Mouse (Mus musculus) embryo, embryonic 10.5 days (tissue): ENCODE data around the gene Lamp1.

Experiments
- DNase-seq: peaks from one replicate; pipeline ENCODE4 v3.0.0-alpha.2; 2015; ENCODE audit warnings: low spot score

Gene Lamp1

DNA sequence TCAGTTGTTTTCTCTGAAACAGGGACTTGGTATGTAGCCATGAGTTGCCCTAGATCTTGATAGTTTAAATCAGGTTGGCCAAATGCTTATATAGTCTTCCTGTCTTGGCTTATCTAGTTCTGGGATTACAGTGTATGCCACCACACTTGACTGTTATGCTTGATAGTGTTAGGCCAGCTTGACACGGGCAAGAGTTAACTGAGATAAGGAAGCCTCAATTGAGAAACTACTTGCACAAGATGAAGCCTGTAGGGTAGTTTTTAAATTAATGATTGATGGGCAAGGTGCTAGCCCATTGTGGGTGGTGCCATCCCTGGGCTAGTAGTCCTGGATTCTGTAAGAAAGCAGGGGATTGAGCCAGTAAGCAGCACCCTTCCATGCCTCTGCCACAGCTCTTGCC, 4.6 kb downstream of the Lamp1 start:
- no peak for DNase-seq

DNA sequence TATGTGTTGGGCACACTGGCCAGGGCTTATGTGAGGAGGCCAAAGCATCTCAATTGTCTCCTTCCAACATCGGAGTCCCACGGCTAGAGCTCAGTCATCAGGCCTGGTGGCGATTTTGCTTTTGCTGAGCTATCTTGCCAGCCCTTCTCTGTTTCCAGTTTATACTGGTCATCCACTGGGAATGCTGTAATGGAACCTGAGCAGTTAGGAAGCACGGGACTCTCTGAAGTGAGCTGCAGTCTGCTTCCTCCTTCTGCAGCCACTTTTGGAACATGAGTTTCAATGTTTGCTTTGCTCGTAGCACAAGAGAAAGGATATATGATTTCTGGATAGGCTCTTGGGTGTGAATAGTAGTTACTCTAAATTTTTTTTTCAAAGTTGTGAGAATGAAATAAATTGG, 5.4 kb downstream of the Lamp1 start:
- no peak for DNase-seq

DNA sequence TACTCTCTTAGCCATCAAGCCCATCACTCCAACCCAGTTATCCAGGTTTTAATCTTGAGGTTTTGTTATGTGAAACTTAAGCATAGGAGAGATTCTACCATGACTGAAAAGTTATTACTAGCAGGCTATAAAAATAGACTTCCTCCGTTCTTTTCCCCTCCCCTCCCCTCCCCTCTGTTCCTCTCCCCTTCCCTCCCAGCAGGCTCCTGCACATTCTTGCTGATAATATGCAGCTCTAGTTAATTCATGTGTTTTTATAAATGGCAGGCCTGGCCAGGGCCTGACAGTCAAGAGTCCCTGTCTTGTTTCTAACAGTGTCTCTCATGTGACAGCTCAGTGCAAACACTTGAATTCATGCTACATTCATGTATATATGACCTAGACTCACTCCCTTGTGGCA, 11.5 kb downstream of the Lamp1 start:
- DNase-seq = no peak

DNA sequence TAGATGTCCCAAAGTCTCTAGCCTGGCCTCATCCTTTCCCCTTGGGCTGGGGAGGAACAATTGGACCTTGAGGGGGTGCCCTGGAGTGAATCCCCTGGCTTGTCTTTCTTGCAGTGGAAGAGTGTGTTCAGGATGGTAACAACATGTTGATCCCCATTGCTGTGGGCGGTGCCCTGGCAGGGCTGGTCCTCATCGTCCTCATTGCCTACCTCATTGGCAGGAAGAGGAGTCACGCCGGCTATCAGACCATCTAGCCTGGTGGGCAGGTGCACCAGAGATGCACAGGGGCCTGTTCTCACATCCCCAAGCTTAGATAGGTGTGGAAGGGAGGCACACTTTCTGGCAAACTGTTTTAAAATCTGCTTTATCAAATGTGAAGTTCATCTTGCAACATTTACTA, 15.3 kb downstream of the Lamp1 start:
- no peak for DNase-seq

DNA sequence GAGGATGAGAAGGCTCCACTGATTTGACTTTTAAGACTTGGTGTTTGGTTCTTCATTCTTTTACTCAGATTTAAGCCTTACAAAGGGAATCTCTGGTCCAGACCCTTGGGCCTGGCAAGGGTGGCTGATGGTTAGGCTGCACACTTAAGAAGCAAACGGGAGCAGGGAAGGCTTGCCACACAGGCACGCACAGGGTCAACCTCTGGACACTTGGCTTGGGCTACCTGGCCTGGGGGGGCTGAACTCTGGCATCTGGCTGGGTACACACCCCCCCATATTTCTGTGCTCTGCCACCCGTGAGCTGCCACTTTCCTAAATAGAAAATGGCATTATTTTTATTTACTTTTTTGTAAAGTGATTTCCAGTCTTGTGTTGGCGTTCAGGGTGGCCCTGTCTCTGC, 15.8 kb downstream of the Lamp1 start:
- DNase-seq = no peak

DNA sequence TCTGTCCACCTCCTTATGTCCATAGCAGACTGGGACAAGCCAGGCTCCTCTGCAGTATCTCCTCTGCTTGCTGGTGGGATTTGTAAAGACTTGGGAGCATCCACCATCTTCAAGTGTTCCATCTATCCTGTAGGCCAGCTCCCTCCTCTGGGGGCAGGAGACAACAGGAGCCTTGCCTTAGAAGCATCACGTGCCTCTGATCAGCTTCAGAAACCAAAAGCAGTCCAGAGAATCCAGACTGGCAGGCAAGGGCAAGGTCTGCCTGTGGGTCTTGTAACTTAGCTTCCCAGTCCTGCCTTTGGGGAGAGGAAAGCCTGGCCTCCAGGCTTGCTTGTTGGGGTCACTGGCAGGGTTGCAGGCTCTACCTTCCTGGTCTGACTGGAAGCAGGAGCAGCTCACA, 16.7 kb downstream of the Lamp1 start:
- DNase-seq = no peak

DNA sequence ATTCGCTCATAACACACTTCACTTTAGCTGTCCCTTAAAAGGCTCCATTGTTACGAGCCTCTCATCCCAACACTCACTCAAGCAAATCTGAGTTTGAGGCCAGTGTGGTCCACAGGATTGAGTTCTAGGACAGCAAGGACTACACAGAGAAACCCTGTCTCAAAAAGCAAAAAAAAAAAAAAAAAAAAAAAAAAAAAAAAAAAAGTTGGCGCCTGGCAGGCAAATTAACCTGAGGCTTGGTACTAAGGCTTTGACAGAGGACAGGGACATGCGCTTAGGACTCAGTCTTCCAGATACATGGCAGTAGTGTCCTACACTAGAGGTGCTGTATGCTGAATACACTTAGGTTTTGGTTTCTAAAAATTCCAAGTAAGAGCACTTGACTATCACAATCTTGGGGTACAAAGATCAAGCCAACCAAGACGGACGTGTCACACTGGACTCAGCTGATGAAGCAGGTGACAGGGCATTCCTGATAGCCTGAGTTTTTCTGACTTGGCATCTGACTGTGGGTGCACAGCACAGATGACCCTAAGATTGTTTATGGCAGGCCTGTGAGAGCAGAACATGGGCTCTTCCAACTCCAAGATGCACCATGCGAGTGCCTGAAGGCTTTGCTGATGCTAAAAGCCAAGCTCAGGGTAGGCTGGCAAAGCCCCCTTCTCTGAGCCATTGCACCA, 18.4 kb downstream of the Lamp1 start:
- DNase-seq = no peak

DNA sequence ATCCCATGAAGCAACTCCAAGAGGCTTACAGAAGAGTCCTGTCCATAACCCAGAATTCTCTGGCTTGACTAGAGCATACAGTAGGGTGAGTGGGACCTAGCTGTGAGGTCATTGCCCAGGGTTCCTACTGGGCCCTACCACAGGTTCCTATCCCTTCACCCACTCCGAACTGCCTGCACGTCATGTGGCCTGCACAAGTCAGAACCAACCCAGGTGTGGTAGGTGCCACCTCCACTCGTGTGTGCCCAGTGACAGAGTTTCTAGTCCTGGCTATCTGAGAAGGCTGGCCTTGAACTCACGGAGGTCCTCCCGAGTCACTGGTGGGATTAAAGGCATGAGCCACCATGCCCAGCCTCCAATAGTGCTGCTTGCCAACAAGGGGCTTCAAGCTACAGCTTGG, 19.2 kb downstream of the Lamp1 start:
- no peak for DNase-seq

DNA sequence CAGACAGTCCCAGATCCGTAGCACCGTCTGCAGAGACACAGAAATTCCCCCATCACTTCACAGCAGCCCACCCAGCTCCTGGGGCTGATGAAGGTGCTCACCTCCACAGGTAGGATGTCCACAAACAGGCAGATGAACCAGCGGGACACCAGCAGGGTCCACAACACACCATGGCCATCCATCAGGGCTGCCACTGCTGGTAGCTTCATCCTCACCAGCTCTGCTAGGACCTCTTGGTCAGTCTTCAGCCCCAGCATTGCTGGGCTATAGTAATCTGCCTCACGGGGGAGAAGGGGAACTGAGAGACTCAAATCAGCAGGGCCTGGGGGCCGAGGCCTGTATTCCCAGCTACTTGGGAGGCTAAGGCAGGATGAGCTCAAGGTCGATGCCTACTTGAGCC, 20.5 kb downstream of the Lamp1 start:
- no peak for DNase-seq

DNA sequence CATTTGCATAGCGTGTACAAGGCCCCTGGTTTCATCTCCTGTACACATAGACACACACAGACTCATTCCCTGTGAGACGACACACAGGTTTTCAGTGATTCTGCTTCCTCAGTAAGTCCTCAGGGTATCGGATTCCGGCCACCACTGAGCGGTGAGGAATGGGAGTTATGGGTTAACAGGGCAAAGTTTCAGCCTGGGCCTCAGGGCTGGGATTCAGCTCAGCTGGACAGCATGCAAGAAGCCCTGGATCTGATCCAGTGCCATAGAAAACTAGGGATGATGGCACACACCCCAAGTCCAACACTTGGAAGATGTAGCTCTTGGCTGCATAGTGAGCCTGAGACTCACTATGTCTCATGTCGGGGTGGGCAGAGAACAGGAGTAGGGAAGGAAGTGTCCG, 21.0 kb downstream of the Lamp1 start:
- no peak for DNase-seq

DNA sequence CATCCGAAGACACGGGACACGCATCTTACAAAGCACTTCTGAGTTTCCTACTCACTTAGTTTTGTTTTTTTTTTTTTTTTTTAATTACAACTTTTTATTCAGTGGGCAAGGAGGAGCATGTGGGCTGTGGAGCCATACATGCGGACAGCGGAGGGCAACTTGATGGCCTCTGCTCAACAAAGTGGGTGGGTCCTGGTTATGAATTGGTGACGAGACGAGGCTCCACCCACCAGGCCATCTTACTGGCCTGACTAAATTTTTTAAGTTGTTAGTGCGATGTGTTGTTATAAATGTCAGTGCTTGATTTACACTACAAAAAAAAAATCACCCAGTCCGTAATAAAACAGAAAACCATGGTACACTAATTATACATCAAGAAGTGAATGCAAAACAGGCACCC, 21.4 kb downstream of the Lamp1 start:
- no peak for DNase-seq

DNA sequence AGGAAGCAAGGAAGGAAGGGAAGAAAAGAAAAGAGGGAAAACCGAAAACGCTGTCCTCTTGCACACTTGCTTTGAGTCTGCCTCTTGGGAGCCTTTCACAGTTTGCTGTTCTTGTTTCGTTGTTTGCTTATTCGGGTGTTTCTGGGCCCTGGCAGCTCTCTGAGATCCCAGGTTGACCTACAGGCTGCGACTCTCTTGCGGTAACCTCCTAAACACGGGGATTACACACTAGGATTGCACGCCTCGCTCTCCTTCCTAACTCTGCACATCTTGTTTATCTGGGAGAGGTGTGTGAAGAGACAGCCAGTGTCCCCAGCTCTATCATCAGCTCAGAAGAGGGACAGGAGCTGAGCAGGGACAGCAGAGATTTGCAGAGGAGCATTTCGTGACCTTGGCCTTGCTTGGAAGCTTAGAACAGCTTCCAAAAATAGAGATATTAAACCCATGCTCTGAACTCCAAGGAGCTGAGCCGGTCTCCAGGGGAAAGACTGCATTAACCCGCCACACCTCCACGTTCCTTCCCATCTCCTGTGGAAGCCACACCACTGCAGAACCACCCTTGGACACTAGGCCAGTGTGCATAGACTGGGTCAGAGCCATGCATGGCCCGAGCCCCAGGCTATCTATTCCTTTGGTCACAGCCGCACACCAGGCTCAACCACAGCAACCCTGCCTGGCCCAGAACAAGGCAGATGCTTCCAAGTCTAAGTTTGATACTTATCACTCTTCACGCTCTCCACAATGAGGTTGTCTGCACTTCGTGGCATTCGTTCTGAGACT, 22.1 kb downstream of the Lamp1 start:
- DNase-seq = no peak

DNA sequence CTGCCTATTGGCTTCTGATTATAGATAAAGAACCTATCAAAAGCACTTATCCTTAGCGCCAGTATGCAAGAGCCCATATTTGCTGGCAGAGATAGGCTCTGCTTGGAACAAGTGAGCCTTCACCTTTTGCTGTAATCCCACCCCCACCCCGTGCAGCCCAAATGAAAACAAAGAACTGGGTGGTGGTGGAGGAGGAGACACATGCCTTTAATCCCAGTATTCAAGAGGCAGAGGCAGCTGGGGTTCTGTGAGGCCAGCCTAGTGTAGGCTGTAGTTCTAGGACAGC, 22.7 kb downstream of the Lamp1 start:
- no peak for DNase-seq

DNA sequence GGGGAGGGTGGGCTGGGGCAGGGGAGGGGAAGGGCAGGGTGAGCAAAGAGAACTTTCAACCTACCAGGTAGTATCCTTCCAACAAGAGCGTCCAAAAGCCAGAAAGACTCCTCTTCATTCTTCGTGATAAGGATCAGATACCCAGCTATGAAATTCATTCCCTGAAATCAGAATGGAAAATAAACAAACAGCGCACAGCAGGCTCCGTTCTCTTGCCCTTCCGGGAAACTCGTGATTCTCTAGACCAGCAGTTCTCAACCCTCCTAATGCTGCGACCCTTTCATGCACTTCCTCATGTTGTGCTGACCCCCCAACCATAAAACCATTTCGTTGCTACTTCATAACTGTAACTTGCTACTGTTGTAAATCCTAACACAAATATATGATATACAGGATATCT, 27.9 kb downstream of the Lamp1 start:
- no peak for DNase-seq

DNA sequence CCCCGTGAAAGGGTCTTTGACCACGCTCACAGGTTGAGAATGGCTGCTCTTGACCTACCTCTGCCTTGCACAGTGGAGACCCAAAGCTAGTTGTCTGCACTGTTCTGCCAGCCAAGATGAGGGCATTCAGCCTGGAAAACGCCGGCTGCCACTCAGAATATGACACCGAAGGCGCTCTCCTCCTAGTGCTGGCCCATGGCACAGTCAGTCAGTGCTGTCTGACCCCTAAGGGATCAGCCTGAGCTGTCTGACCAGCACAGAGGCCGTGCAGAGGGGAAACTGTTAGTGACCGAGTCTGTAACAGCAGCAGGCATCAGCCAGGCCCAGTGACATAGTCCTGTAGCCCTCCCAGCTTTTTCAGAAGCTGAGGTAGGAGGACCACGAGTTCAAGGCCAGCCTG, 28.3 kb downstream of the Lamp1 start:
- no peak for DNase-seq

DNA sequence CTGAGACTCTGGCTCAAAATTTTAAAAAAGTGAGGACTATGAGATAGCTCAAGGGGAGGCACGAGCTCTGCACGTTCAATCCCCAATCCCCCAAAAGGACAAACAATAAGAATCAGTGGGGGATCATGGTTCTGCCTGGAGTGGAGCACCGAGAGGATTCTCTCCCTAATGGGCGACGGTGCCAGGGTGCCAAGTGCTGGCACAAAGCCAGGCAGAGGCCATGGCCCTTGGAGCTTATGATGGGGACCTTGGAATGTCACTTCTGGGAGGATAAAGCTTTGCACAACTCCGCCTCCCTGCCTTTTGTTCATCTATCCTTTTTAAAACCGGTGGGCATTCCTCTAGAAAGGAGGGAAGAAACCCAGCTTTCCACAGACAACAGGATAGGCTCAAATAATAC, 28.7 kb downstream of the Lamp1 start:
- no peak for DNase-seq

DNA sequence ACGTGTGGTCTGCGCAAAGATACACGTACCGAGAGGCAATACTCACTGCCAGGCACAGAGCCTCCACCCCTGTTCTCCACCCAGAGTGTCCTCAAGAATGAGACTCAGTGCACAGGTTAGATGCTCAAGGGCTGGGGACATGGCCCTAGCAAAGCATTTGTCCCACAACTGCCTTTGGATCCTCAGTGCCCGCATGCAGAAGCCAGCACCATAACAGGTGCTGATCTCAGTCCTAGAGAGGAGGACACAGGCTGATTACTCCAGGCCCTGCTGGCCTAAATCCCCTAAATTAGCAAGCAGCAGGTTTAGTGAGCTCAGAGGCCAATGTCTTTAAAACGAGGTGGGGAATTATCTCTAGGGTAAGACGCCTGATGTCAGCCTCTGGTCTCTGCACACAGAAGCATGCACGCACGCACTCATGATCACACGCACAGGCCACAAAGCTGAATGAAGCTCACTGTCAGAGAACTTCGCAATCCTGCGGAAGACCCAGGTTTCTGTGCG, 29.1 kb downstream of the Lamp1 start:
- DNase-seq = no peak

DNA sequence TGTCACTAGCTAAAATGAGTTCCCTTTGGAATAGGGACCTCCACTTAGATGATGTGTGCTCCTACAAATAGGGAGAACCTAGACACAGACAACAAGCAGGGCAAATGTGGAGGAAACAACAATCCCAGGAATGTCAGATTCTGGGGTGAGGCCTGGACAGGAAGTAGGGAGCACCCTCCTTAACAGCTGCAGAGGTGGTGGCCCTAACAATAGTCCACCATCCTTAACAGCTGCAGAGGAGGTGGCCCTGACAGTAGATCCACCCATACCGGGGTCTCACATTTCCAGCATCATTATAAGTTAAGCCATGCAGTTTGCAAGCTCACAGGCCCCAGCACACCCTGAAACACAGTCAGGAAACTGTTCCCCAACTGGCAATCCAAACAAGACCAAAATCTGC, 29.9 kb downstream of the Lamp1 start:
- no peak for DNase-seq

DNA sequence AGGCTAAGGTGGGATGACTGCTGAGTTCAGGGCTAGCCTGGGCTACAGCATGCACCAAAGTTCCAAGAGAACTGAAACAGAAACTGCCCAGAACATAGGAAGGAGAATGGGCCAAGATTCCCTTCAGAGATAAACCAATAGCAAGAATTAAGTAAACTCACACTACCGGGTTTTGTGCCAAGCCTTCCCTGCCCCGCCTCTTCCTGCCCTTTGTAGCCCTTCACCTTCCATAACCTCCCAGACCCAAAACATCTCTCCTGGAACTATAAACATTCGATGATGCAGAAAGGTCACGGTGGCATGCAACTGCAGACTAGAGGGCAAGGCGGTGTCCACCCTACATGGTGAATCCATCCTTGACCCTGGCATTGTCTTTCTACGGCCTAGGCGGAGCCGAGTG, 31.3 kb downstream of the Lamp1 start:
- no peak for DNase-seq

DNA sequence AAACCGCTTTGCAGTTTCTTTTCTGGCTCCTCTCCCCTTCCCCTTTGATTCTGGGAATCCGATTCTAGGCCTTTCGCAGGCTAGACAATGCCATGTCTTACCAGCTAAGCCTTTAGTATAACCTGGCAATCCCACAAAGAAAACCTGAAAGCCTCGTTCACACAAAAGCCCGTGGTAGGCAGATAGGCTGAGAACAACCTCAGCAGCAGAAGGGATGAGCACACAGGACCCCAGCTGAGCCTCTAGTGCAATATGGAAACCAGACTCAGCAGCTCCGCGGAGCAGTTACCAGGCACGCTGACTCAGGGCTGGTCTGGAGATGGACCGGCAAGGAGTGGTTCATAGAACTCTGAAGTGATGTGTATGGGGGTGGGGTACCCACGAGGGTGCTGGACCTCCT, 35.9 kb downstream of the Lamp1 start:
- no peak for DNase-seq

DNA sequence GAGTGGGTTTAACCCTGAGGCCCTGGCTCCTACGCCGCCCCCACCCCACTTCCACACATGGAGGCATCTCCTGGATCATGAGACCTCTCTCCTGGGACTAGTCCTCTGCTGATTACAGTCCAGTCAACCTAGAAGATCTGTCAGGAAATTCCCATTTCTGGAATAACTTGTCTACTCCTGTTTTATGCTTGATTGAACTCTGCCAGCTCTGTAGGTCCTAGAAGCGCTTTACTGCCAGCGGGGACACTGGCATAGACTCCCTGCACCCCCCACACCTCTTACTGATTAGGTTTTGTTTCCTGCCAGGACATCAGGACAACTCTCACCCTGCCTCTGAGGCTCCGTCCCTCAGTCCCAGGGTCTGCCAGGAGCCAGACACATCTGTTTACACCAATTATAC, 38.5 kb downstream of the Lamp1 start:
- no peak for DNase-seq

DNA sequence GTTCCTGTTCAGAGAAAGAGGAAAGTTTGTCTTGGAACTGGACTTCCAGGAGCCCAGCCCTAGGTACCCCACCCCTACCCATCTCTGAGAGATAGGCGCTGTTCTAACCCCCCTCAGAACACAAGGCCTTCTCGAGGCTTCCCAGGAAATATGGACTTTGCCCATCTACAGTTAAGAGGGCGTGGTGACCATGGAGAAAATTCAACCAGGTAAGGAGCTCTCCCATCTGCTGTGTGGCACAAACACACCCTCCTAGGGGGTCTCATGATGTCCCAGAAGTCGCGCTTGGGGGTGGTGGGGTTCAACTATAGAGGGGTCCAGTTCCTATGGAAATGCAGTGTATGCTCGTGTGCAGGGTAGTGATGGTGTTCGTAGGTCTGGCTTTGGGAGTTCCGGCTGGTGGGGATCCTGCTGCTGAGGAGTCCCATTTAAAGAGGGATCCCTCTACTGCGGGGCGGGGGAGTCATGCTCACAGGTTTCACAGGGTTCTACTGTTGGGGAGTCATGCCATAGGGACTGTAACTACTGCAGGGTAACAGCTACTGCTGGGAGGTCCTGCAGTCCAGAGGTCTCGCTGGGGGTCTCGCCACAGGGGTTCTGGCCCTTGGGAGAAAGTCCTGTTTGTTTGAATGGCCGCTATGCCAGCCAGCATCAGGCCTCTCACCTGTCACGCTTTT, 40.6 kb downstream of the Lamp1 start:
- DNase-seq = no peak

DNA sequence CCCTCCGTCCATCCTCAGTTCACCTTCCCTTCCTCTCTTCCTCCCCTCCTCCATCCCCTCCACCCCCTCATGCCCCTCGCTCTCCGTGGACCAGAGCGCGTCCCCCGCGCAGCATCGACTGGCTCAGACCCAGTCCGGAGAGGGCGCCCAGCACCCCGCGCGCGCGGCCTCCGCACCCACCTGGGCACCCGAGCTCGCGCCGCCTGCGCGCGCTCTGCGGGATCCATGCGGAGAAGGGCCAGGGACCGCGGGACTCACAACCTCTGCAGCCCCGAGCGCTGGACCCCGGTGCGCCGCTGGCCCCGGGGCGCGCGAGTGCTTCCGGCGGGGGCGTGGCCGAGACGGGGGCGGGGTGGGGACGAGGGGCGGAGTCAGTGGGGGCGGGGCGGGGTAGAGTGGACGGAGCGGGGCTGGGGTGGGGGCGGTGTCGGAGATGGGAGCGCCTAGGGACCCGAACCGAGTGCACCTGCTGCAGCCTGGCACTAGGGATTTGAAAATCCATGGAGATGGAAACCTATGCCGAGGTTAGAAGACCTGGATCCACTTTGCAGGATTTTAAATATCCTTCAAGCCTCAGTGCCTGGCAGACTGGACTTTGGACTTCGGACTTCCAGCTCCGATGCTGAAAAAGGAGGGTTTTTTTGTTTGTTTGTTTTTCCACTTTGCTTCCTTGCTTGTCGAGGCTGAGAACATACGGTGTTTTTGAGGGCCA, 41.5 kb downstream of the Lamp1 start, which contains the start of gene Grtp1:
Grtp1 (minus strand) TSS at position 320 of the 712 bp plus-strand sequence.
- peak; percentile 66 for DNase-seq
